Mouse (Mus musculus): ENCODE data around the gene Lrrc28. TPM values are rescaled to one million over a fixed set of nuclear protein-coding genes. Genes with fewer than 3 reads are reported as not detected.

Lrrc28 gene
- polyA plus RNA-seq, 1 experiment from 2014 or later, result 21.1 TPM

DNA sequence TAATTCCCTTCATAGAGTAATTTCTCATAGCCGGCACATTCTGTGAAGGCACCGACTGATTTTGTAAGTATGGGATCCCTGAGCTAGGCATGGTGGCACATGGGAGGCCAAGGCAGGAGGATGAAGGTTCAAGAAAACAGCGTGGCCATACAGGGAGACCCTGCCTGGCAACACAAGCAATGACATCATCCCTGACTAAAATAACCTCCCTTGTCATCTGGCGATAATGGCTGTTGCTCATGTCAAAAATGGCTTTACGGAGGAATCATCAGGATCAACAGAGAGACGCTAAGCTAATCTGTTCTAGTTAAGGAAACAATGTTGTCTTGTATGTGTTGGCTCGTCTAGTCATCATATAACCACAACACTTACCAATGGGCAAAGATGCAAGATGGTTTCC is 85.6 kb downstream of the Lrrc28 start:
- H3K27ac ChIP-seq (ENCODE audit: low read depth, low read length), result no peak overlapping the region
- no peak overlapping the region for H3K4me2 ChIP-seq (ENCODE audit: low read length)
- no peaks in the 10 kb centered on the region for H3K4me1 ChIP-seq (ENCODE audit: control insufficient read depth, insufficient read depth, low read depth, low read length)
- ATAC-seq, result no peak
- no peaks in the 10 kb centered on the region for H3K36me3 ChIP-seq (ENCODE audit: control insufficient read depth, insufficient read depth, low read length)
- no peak overlapping the region for H3K9ac ChIP-seq (ENCODE audit: low read depth, low read length)
- no peaks in the 10 kb centered on the region for H3K9me3 ChIP-seq (ENCODE audit: control insufficient read depth, low read length)
- H3K27me3 ChIP-seq (replicated peaks; ENCODE audit: control insufficient read depth, insufficient read depth, low read length), result no peaks in the 10 kb centered on the region
- H3K4me3 ChIP-seq (ENCODE audit: low read length), result no peak overlapping the region
- WGBS, result 90% methylated on average over 7 of the region's 7 CpGs

- Histone ChIP-seq H3K4me2 (ENCODE audit: low read length) (no peak overlapping the region), H3K36me3 (ENCODE audit: control insufficient read depth, insufficient read depth, low read length) (no peaks in the 10 kb centered on the region), H3K4me3 (ENCODE audit: low read length) (no peak overlapping the region), H3K27me3 (replicated peaks; ENCODE audit: control insufficient read depth, insufficient read depth, low read length) (no peaks in the 10 kb centered on the region), H3K9ac (ENCODE audit: low read depth, low read length) (no peak overlapping the region), H3K9me3 (ENCODE audit: control insufficient read depth, low read length) (no peaks in the 10 kb centered on the region), H3K27ac (ENCODE audit: low read depth, low read length) (no peak overlapping the region), H3K4me1 (ENCODE audit: control insufficient read depth, insufficient read depth, low read depth, low read length) (no peaks in the 10 kb centered on the region)
- no peak for ATAC-seq
- 87% methylated on average over 5 of the region's 5 CpGs for WGBS
Observed at GRCm38 (mm10) chr7:67558230-67558629, 86.8 kb downstream of the Lrrc28 start.

GRCm38 (mm10) chr7:67554863-67555262 is 90.2 kb downstream of the Lrrc28 start:
- H3K4me1 ChIP-seq (ENCODE audit: control insufficient read depth, insufficient read depth, low read depth, low read length), result no peaks in the 10 kb centered on the region
- no peaks in the 10 kb centered on the region for H3K27me3 ChIP-seq (replicated peaks; ENCODE audit: control insufficient read depth, insufficient read depth, low read length)
- ATAC-seq, result no peak
- no peak overlapping the region for H3K27ac ChIP-seq (ENCODE audit: low read depth, low read length)
- whole genome bisulfite sequencing, result 93% methylated on average over 2 of the region's 2 CpGs
- H3K4me2 ChIP-seq (ENCODE audit: low read length), result no peak overlapping the region
- H3K9ac ChIP-seq (ENCODE audit: low read depth, low read length), result no peak overlapping the region
- no peak overlapping the region for H3K4me3 ChIP-seq (ENCODE audit: low read length)
- no peaks in the 10 kb centered on the region for H3K36me3 ChIP-seq (ENCODE audit: control insufficient read depth, insufficient read depth, low read length)
- no peaks in the 10 kb centered on the region for H3K9me3 ChIP-seq (ENCODE audit: control insufficient read depth, low read length)

GRCm38 (mm10) chr7:67551242-67551641 is 93.8 kb downstream of the Lrrc28 start:
- no peak overlapping the region for H3K4me3 ChIP-seq (ENCODE audit: low read length)
- H3K4me2 ChIP-seq (ENCODE audit: low read length), result no peak overlapping the region
- no peaks in the 10 kb centered on the region for H3K27me3 ChIP-seq (replicated peaks; ENCODE audit: control insufficient read depth, insufficient read depth, low read length)
- H3K9me3 ChIP-seq (ENCODE audit: control insufficient read depth, low read length), result no peaks in the 10 kb centered on the region
- H3K27ac ChIP-seq (ENCODE audit: low read depth, low read length), result no peak overlapping the region
- no peak for ATAC-seq
- H3K4me1 ChIP-seq (ENCODE audit: control insufficient read depth, insufficient read depth, low read depth, low read length), result peaks cover 9% of the 10 kb centered on the region; the same call in 1 of the 2 replicates
- H3K36me3 ChIP-seq (ENCODE audit: control insufficient read depth, insufficient read depth, low read length), result no peaks in the 10 kb centered on the region
- 88% methylated on average over 2 of the region's 2 CpGs for WGBS
- no peak overlapping the region for H3K9ac ChIP-seq (ENCODE audit: low read depth, low read length)

GRCm38 (mm10) chr7:67549073-67549561 is 96.0 kb downstream of the Lrrc28 start:
- Histone ChIP-seq H3K9me3 (ENCODE audit: control insufficient read depth, low read length) (no peaks in the 10 kb centered on the region), H3K9ac (ENCODE audit: low read depth, low read length) (no peak overlapping the region), H3K4me1 (ENCODE audit: control insufficient read depth, insufficient read depth, low read depth, low read length) (peaks cover 9% of the 10 kb centered on the region; the same call in 1 of the 2 replicates), H3K4me2 (ENCODE audit: low read length) (no peak overlapping the region), H3K27me3 (replicated peaks; ENCODE audit: control insufficient read depth, insufficient read depth, low read length) (no peaks in the 10 kb centered on the region), H3K4me3 (ENCODE audit: low read length) (no peak overlapping the region), H3K36me3 (ENCODE audit: control insufficient read depth, insufficient read depth, low read length) (no peaks in the 10 kb centered on the region), H3K27ac (ENCODE audit: low read depth, low read length) (no peak overlapping the region)
- 21% methylated on average over 6 of the region's 6 CpGs for WGBS
- peak; percentile 93 for ATAC-seq

DNA sequence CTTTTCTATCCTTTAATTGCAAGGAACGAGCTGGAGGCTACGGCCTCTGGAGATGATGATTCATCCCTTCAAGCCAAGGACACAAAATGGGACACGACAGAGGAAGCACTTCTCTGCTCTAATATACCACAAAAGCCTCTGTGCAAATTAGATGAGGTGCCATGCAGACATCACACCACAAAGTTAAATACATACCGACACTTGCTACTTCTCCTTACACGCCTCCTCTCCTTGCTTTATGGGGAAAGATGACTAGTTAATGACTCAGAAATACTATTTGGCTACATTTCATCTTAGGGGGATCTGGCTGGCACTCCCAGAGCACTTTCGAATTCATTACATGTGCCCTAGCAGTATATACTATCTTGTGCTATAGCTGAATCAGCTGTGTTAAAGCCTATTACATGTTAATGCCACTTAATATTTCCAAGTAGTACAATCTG is 96.4 kb downstream of the Lrrc28 start:
- 77% methylated on average over 6 of the region's 6 CpGs for WGBS
- no peak overlapping the region for H3K27ac ChIP-seq (ENCODE audit: low read depth, low read length)
- no peaks in the 10 kb centered on the region for H3K9me3 ChIP-seq (ENCODE audit: control insufficient read depth, low read length)
- H3K36me3 ChIP-seq (ENCODE audit: control insufficient read depth, insufficient read depth, low read length), result no peaks in the 10 kb centered on the region
- ATAC-seq, result peak; percentile 41; the same call in 1 of the 2 replicates
- peaks cover 9% of the 10 kb centered on the region; the same call in 1 of the 2 replicates for H3K4me1 ChIP-seq (ENCODE audit: control insufficient read depth, insufficient read depth, low read depth, low read length)
- H3K4me3 ChIP-seq (ENCODE audit: low read length), result no peak overlapping the region
- H3K9ac ChIP-seq (ENCODE audit: low read depth, low read length), result no peak overlapping the region
- no peaks in the 10 kb centered on the region for H3K27me3 ChIP-seq (replicated peaks; ENCODE audit: control insufficient read depth, insufficient read depth, low read length)
- no peak overlapping the region for H3K4me2 ChIP-seq (ENCODE audit: low read length)

- no peak for ATAC-seq
- H3K4me1 ChIP-seq (ENCODE audit: control insufficient read depth, insufficient read depth, low read depth, low read length), result peaks cover 9% of the 10 kb centered on the region; the same call in 1 of the 2 replicates
- H3K27ac ChIP-seq (ENCODE audit: low read depth, low read length), result no peak overlapping the region
- WGBS, result 90% methylated on average over 5 of the region's 5 CpGs
- H3K27me3 ChIP-seq (replicated peaks; ENCODE audit: control insufficient read depth, insufficient read depth, low read length), result no peaks in the 10 kb centered on the region
- no peaks in the 10 kb centered on the region for H3K9me3 ChIP-seq (ENCODE audit: control insufficient read depth, low read length)
- no peak overlapping the region for H3K4me2 ChIP-seq (ENCODE audit: low read length)
- H3K36me3 ChIP-seq (ENCODE audit: control insufficient read depth, insufficient read depth, low read length), result no peaks in the 10 kb centered on the region
- no peak overlapping the region for H3K9ac ChIP-seq (ENCODE audit: low read depth, low read length)
- H3K4me3 ChIP-seq (ENCODE audit: low read length), result no peak overlapping the region
Observed at GRCm38 (mm10) chr7:67546282-67546681, 98.8 kb downstream of the Lrrc28 start.

GRCm38 (mm10) chr7:67544586-67544985 is 100.5 kb downstream of the Lrrc28 start:
- Histone ChIP-seq H3K4me1 (ENCODE audit: control insufficient read depth, insufficient read depth, low read depth, low read length) (peaks cover 9% of the 10 kb centered on the region; the same call in 1 of the 2 replicates), H3K4me3 (ENCODE audit: low read length) (no peak overlapping the region), H3K27me3 (replicated peaks; ENCODE audit: control insufficient read depth, insufficient read depth, low read length) (no peaks in the 10 kb centered on the region), H3K4me2 (ENCODE audit: low read length) (no peak overlapping the region), H3K9ac (ENCODE audit: low read depth, low read length) (no peak overlapping the region), H3K27ac (ENCODE audit: low read depth, low read length) (no peak overlapping the region), H3K9me3 (ENCODE audit: control insufficient read depth, low read length) (no peaks in the 10 kb centered on the region), H3K36me3 (ENCODE audit: control insufficient read depth, insufficient read depth, low read length) (no peaks in the 10 kb centered on the region)
- ATAC-seq, result no peak

- Histone ChIP-seq H3K4me3 (ENCODE audit: low read length) (no peak overlapping the region), H3K27me3 (replicated peaks; ENCODE audit: control insufficient read depth, insufficient read depth, low read length) (no peaks in the 10 kb centered on the region), H3K36me3 (ENCODE audit: control insufficient read depth, insufficient read depth, low read length) (no peaks in the 10 kb centered on the region), H3K4me2 (ENCODE audit: low read length) (no peak overlapping the region), H3K9me3 (ENCODE audit: control insufficient read depth, low read length) (no peaks in the 10 kb centered on the region), H3K9ac (ENCODE audit: low read depth, low read length) (no peak overlapping the region), H3K27ac (ENCODE audit: low read depth, low read length) (no peak overlapping the region), H3K4me1 (ENCODE audit: control insufficient read depth, insufficient read depth, low read depth, low read length) (0 out of 2 replicates have a peak, but pooled peaks cover under 1% of the 10 kb centered on the region)
- WGBS, result 68% methylated on average over 6 of the region's 6 CpGs
- ATAC-seq, result no peak
Observed at GRCm38 (mm10) chr7:67543641-67544040, 101.4 kb downstream of the Lrrc28 start.
